Mouse (Mus musculus) gastrocnemius, postnatal 36 days (tissue): ENCODE data around the gene Acvr1. TPM values are rescaled to one million over a fixed set of nuclear protein-coding genes. Genes with fewer than 3 reads are reported as not detected.
A peak's percentile ranks its signal among the peaks of the same experiment; 100 is the strongest.

ENCODE experiments used
- DNase-seq, 2 experiments: peaks; one replicate each; pipeline ENCODE4 v3.0.0; 2022
- intact Hi-C: fragments of 180-260 bp; cut with DNase I; formaldehyde crosslinking; loops from one replicate; pipeline ENCODE4 v1.15.1; 2025
- long read RNA-seq, 2 experiments: library from polyadenylated mRNA; stranded (forward); transcript quantifications; one replicate each; pipeline ENCODE4 v2.0.0; 2021
- total RNA-seq, 2 experiments: library from RNA; stranded (reverse); gene quantifications; 2 replicates each; pipeline ENCODE4 v1.2.3; 2021

Gene Acvr1
- total RNA-seq, result 10 to 100 TPM; 10.3 to 12.3 TPM
- long read RNA-seq, experiment 1, partial matches to known transcripts, result 1 of 4 reads
- long read RNA-seq, experiment 1, other reads (novel, unspliced or antisense), result 2 of 4 reads
- long read RNA-seq, experiment 2, partial matches to known transcripts, result 0 of 3 reads
- long read RNA-seq, experiment 2, other reads (novel, unspliced or antisense), result 0 of 3 reads

- intact Hi-C loops, result loop anchor here (2.0 to 5.0 kb wide), 3 partner anchors 40 to 100 kb away; no protein-coding TSS in a partner anchor
- DNase-seq, result peak; percentile 78 to 89
These were observed at the start of gene Acvr1, which contains the start of gene Upp2 for GRCm38 (mm10) chr2:58567066-58567810. TSS of gene Acvr1 (minus strand) at chr2:58567157. TSS of gene Upp2 (plus strand) at chr2:58567298.

- intact Hi-C loops, result no loop called here
- no peak for DNase-seq
These were observed 48.8 kb upstream of the Acvr1 start for GRCm38 (mm10) chr2:58615766-58616165.

GRCm38 (mm10) chr2:58614851-58615250 lies 47.9 kb upstream of the Acvr1 start:
- intact Hi-C loops, result no loop called here

GRCm38 (mm10) chr2:58613720-58614119 lies 46.8 kb upstream of the Acvr1 start:
- no peak for DNase-seq

More at GRCm38 (mm10) chr2:58614851-58615250, 47.9 kb upstream of the Acvr1 start:
- no peak for DNase-seq

GRCm38 (mm10) chr2:58604791-58605190 lies 37.8 kb upstream of the Acvr1 start:
- DNase-seq, result no peak
- intact Hi-C loops, result no loop called here

More at GRCm38 (mm10) chr2:58613720-58614119, 46.8 kb upstream of the Acvr1 start:
- intact Hi-C loops, result no loop called here

GRCm38 (mm10) chr2:58603379-58603778 lies 36.4 kb upstream of the Acvr1 start:
- intact Hi-C loops, result no loop called here
- DNase-seq, result no peak

- DNase-seq, result no peak
- intact Hi-C loops, result no loop called here
These were observed 34.4 kb upstream of the Acvr1 start for GRCm38 (mm10) chr2:58601382-58601781.

GRCm38 (mm10) chr2:58599639-58600038 lies 32.7 kb upstream of the Acvr1 start:
- DNase-seq, result no peak
- intact Hi-C loops, result no loop called here

- intact Hi-C loops, result no loop called here
- no peak for DNase-seq
These were observed 30.6 kb upstream of the Acvr1 start for GRCm38 (mm10) chr2:58597556-58597955.

- DNase-seq, result peak; percentile 24 to 47
- intact Hi-C loops, result no loop called here
These were observed 29.9 kb upstream of the Acvr1 start for GRCm38 (mm10) chr2:58596774-58597342.

GRCm38 (mm10) chr2:58595350-58595749 lies 28.4 kb upstream of the Acvr1 start:
- no peak for DNase-seq
- intact Hi-C loops, result no loop called here

GRCm38 (mm10) chr2:58590055-58590454 lies 23.1 kb upstream of the Acvr1 start:
- intact Hi-C loops, result no loop called here

GRCm38 (mm10) chr2:58589637-58590036 lies 22.7 kb upstream of the Acvr1 start:
- intact Hi-C loops, result no loop called here
- DNase-seq, result no peak

More at GRCm38 (mm10) chr2:58590055-58590454, 23.1 kb upstream of the Acvr1 start:
- no peak for DNase-seq

- intact Hi-C loops, result no loop called here
These were observed 19.4 kb upstream of the Acvr1 start for GRCm38 (mm10) chr2:58586311-58586710.

GRCm38 (mm10) chr2:58574167-58574566 lies 7.2 kb upstream of the Acvr1 start:
- intact Hi-C loops, result no loop called here
- DNase-seq, result no peak

More at GRCm38 (mm10) chr2:58586311-58586710, 19.4 kb upstream of the Acvr1 start:
- DNase-seq, result no peak

GRCm38 (mm10) chr2:58568841-58569645 lies 2.1 kb upstream of the Acvr1 start:
- intact Hi-C loops, result loop anchor here (5.0 kb wide), 2 partner anchors 42 to 98 kb away; no protein-coding TSS in a partner anchor
- no peak for DNase-seq

- no peak for DNase-seq
- intact Hi-C loops, result loop anchor here (2.0 to 5.0 kb wide), 3 partner anchors 41 to 99 kb away; no protein-coding TSS in a partner anchor
These were observed 1.1 kb upstream of the Acvr1 start for GRCm38 (mm10) chr2:58567866-58568719.

- intact Hi-C loops, result loop anchor here (2.0 to 5.0 kb wide), 3 partner anchors 39 to 101 kb away; no protein-coding TSS in a partner anchor
- peak; percentile 64 to 66 for DNase-seq
These were observed 419 bp downstream of the Acvr1 start for GRCm38 (mm10) chr2:58566410-58567065.

- no peak for DNase-seq
- intact Hi-C loops, result loop anchor here (2.0 to 5.0 kb wide), 3 partner anchors 39 to 101 kb away; no protein-coding TSS in a partner anchor
These were observed 928 bp downstream of the Acvr1 start for GRCm38 (mm10) chr2:58566049-58566409.
